14 mouse cellular contexts compared by ENCODE assay signal in the genomic region with DNA sequence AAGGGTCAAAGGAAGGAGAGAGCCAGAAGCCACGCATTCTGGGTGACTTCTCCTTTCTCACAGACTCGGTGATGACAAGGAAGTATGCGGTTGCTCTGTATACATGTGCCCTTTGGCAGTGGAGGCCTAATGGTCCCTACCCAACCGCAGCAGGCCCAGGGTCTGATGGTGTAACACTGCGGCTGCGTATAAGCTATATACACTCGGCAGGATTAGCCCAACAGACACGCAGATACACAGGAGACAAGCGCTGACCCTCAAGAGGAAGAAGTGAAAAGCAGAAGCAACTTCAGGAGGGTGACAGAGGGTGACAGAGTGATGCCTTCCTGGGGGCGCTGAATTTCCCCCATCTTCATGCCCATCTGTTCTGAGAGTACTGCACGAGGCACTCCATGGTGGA. TPM values are rescaled to one million over a fixed set of nuclear protein-coding genes. Genes with fewer than 3 reads are reported as not detected.
DNase-seq lines count a peak whose midpoint lies in the region; ATAC-seq and TF ChIP-seq lines count a peak whose summit lies in the region.
"Had no signal": no experiment of that assay in that cellular context is flagged by ENCODE, and none has a peak within 500 bp of the region (broad histone marks: within the 10 kb centered on the region; RNA-seq: fewer than 3 reads in every experiment).

No protein-coding gene starts in this region.

- H3K4me3 ChIP-seq in layer of hippocampus, adult 2 months: no peak overlapping the region
- H3K4me3 ChIP-seq in liver, embryonic 14.5 days (ENCODE audit: insufficient read depth in 1 of 2, low read depth in 2 of 2, low read length in 2 of 2): no peak overlapping the region
- H3K4me3 ChIP-seq: heart, embryonic 12.5 days; hindbrain, embryonic 15.5 days had no signal

- H3K9me3 ChIP-seq in liver, embryonic 14.5 days (ENCODE audit: control insufficient read depth, low read length): no peaks in the 10 kb centered on the region
- H3K9me3 ChIP-seq: heart, embryonic 12.5 days; hindbrain, embryonic 15.5 days had no signal

- 35% methylated on average over 11 of the region's 11 CpGs for WGBS in liver, embryonic 14.5 days (ENCODE audit: insufficient replicate concordance)

- no peak for TF ChIP-seq EP300 in liver, embryonic 14.5 days (IDR thresholded peaks at IDR 0.05; ENCODE audit: low read depth)

- H3K9ac ChIP-seq in liver, embryonic 14.5 days (replicated peaks): no peak overlapping the region
- H3K9ac ChIP-seq: heart, embryonic 12.5 days; hindbrain, embryonic 15.5 days had no signal

- DNase-seq in layer of hippocampus, adult 2 months (ENCODE audit: low spot score in 2 of 2): no peak
- DNase-seq in layer of hippocampus, postnatal 36 days: no peak
- DNase-seq in T-cell, adult 2 months (ENCODE audit: low spot score): peak; percentile 9
- DNase-seq in liver, embryonic 14.5 days (ENCODE audit: low read depth in 3 of 3, low spot score in 3 of 3): no peak
- DNase-seq in spleen, adult 12 weeks (ENCODE audit: low spot score): peak; percentile 41
- DNase-seq in adrenal gland, postnatal 14 days: no peak
- no peak for DNase-seq in left cerebral cortex, adult 8-10 months (ENCODE audit: low spot score in 2 of 2)
- DNase-seq in thymus, postnatal 14 days: no peak
- DNase-seq: left cerebral cortex, postnatal 4 days had no signal

- no peak for TF ChIP-seq CTCF in layer of hippocampus, adult 2 months (conservative IDR thresholded peaks at IDR 0.05)
- TF ChIP-seq CTCF in liver, embryonic 14.5 days (IDR thresholded peaks at IDR 0.05; ENCODE audit: low read depth): no peak

- peak overlapping the region; percentile 29; the same call in 1 of the 2 replicates for H3K27ac ChIP-seq in layer of hippocampus, adult 2 months
- no peak overlapping the region for H3K27ac ChIP-seq in liver, embryonic 14.5 days
- H3K27ac ChIP-seq: hindbrain, embryonic 15.5 days; kidney, postnatal 0 days had no signal

- peak; percentile 50 for ATAC-seq in liver, embryonic 14.5 days (ENCODE audit: insufficient read depth)
- ATAC-seq: activated CD4-positive, CD25-positive, alpha-beta regulatory T cell, adult 4 months had no signal

- no peaks in the 10 kb centered on the region for H3K27me3 ChIP-seq in liver, embryonic 14.5 days (ENCODE audit: control insufficient read depth, insufficient read depth, low read length)

- H3K4me1 ChIP-seq in liver, embryonic 14.5 days (replicated peaks; ENCODE audit: control insufficient read depth in 2 of 2, insufficient read depth in 2 of 2, low read length in 1 of 2): peaks cover 3 to 16% of the 10 kb centered on the region in 2 experiments; a peak in 3 of 4 replicates
- H3K4me1 ChIP-seq: heart, embryonic 12.5 days had no signal

- H3K4me2 ChIP-seq in liver, embryonic 14.5 days (ENCODE audit: low read depth): no peak overlapping the region
- H3K4me2 ChIP-seq: heart, embryonic 12.5 days; hindbrain, embryonic 15.5 days had no signal

- H3K36me3 ChIP-seq in liver, embryonic 14.5 days (replicated peaks; ENCODE audit: control insufficient read depth, insufficient read depth, low read depth): no peaks in the 10 kb centered on the region
- H3K36me3 ChIP-seq: heart, embryonic 12.5 days; hindbrain, embryonic 15.5 days had no signal

RNA-seq across cellular contexts. Expression of gene Acss1, which starts 5.6 kb away (rescaled TPM):
- 10 to 100 TPM; 26.4 to 26.8 TPM for total RNA-seq in layer of hippocampus, adult 2 months (2021)
- 10 to 100 TPM; 22.7 to 29.9 TPM for total RNA-seq in layer of hippocampus, postnatal 36 days (2021)
- 30.4 and 34.1 TPM in 2 replicates for polyA plus RNA-seq in liver, embryonic 14.5 days (2012; rRNA removed)
- 30.3 and 38.7 TPM in 2 replicates for polyA plus RNA-seq in liver, embryonic 14.5 days (2014; fragmentation: Nextera tagmentation; extraction: Ambion mirVana)
- total RNA-seq in adrenal gland, postnatal 14 days (2021): 75.7 and 93.0 TPM in 2 replicates
- total RNA-seq in left cerebral cortex, adult 8-10 months (2022): 10 to 100 TPM; 18.3 to 24.5 (median 21.6) TPM

RNA-seq across cellular contexts. Expression of gene Vsx1, which starts 15.2 kb away (rescaled TPM):
- total RNA-seq in layer of hippocampus, adult 2 months (2021): under 1 TPM in 1 of 2 experiments, not detected in 1; 0.12 TPM
- total RNA-seq in layer of hippocampus, postnatal 36 days (2021): under 1 TPM in 1 of 2 experiments, not detected in 1; 0.10 TPM
- polyA plus RNA-seq in liver, embryonic 14.5 days (2012; rRNA removed): not detected in 2 replicates
- polyA plus RNA-seq in liver, embryonic 14.5 days (2014; fragmentation: Nextera tagmentation; extraction: Ambion mirVana): not detected in 2 replicates
- not detected in 2 replicates for total RNA-seq in adrenal gland, postnatal 14 days (2021)
- not detected for total RNA-seq in left cerebral cortex, adult 8-10 months (2022)
- polyA plus RNA-seq: activated CD4-positive, CD25-positive, alpha-beta regulatory T cell, adult 4 months; embryonic facial prominence, embryonic 11.5 days; heart, embryonic 12.5 days; kidney, postnatal 0 days had no signal

Comparison
In these comparisons a context has a peak if more than half of its experiments do, and no peak if none do; other contexts are left out.
1. DNase-seq: peak in T-cell, adult 2 months (single experiment) and spleen, adult 12 weeks (single experiment); none in layer of hippocampus, adult 2 months (0 of 2), layer of hippocampus, postnatal 36 days (0 of 2), liver, embryonic 14.5 days (0 of 3), adrenal gland, postnatal 14 days (single experiment), left cerebral cortex, adult 8-10 months (0 of 2) and thymus, postnatal 14 days (single experiment).